13 mouse cellular contexts compared by ENCODE assay signal in the genomic region with DNA sequence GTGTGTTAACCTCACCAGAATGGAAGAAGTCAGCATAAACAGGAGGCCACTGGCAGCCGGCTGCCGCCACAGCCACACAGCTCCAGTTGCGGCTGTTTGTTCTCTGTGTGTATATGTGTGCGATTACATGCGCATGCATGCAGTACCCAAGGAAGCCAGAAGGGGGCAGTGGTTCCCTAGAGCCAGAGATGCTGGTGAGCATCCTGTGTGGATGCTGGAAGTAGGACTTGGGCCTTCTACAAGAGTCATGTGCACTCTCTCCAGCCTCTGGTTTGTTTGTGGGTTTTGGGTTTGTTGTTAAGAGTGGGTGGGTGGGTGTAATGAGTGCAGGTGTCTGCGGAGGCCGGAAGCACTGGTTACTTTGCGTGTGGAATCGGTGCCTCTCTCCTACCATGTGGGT. TPM values are rescaled to one million over a fixed set of nuclear protein-coding genes. Genes with fewer than 3 reads are reported as not detected.
DNase-seq lines count a peak whose midpoint lies in the region; ATAC-seq and TF ChIP-seq lines count a peak whose summit lies in the region.
"Had no signal": no experiment of that assay in that cellular context is flagged by ENCODE, and none has a peak within 500 bp of the region (broad histone marks: within the 10 kb centered on the region; RNA-seq: fewer than 3 reads in every experiment).

No protein-coding gene starts in this region.

- no peaks in the 10 kb centered on the region for H3K9me3 ChIP-seq in kidney, postnatal 0 days (replicated peaks; ENCODE audit: low read length)
- no peaks in the 10 kb centered on the region for H3K9me3 ChIP-seq in stomach, postnatal 0 days (ENCODE audit: control insufficient read depth, low read length)
- H3K9me3 ChIP-seq: heart, embryonic 13.5 days; stomach, embryonic 15.5 days had no signal

- ATAC-seq in kidney, postnatal 0 days (replicated peaks; ENCODE audit: low FRiP score, low read depth) = no peak
- ATAC-seq in stomach, postnatal 0 days (ENCODE audit: low FRiP score, low TSS enrichment) = no peak

- intact Hi-C loops in left cerebral cortex, postnatal 36 days (cut with DNase I) = no loop called here

- no peaks in the 10 kb centered on the region for H3K27me3 ChIP-seq in kidney, postnatal 0 days (ENCODE audit: insufficient read depth, low read length)
- H3K27me3 ChIP-seq in testis, adult 2 months (ENCODE audit: control insufficient read depth, insufficient read depth, low read length) = no peaks in the 10 kb centered on the region
- no peaks in the 10 kb centered on the region for H3K27me3 ChIP-seq in stomach, postnatal 0 days (ENCODE audit: control insufficient read depth, insufficient read depth, low read length)
- H3K27me3 ChIP-seq: heart, embryonic 13.5 days; stomach, embryonic 15.5 days had no signal

- no peak overlapping the region for H3K27ac ChIP-seq in kidney, postnatal 0 days
- H3K27ac ChIP-seq in testis, adult 2 months (ENCODE audit: control insufficient read depth, insufficient read depth, low read depth, low read length) = no peak overlapping the region
- H3K27ac ChIP-seq in stomach, postnatal 0 days (replicated peaks) = no peak overlapping the region
- H3K27ac ChIP-seq: heart, embryonic 13.5 days; stomach, embryonic 15.5 days had no signal

- no peak for DNase-seq in kidney, postnatal 0 days (ENCODE audit: low spot score)
- DNase-seq in kidney, adult 8-10 months = no peak
- DNase-seq in testis, postnatal 10 days (ENCODE audit: low spot score) = no peak
- DNase-seq in R1 (ENCODE audit: low read depth, low spot score) = peak; percentile 86
- DNase-seq in stomach, postnatal 0 days (ENCODE audit: low spot score) = no peak
- DNase-seq in left cerebral cortex, postnatal 36 days (ENCODE audit: low spot score in 2 of 2) = no peak
- DNase-seq: cerebellum, postnatal 25 days had no signal

- WGBS in kidney, postnatal 0 days = 98% methylated on average over 9 of the region's 9 CpGs
- 97% methylated on average over 9 of the region's 9 CpGs for WGBS in stomach, postnatal 0 days

- TF ChIP-seq EP300 in stomach, postnatal 0 days (optimal IDR thresholded peaks at IDR 0.05) = no peak

- peak; percentile 54 for TF ChIP-seq CTCF in kidney, postnatal 0 days (IDR thresholded peaks at IDR 0.05; ENCODE audit: low read depth)
- TF ChIP-seq CTCF in testis, adult 2 months (IDR thresholded peaks at IDR 0.05; ENCODE audit: control insufficient read depth, insufficient read depth, insufficient replicate concordance, low read depth, low read length) = peak; percentile 76; the same call in 1 of the 2 replicates
- TF ChIP-seq CTCF in stomach, postnatal 0 days (IDR thresholded peaks at IDR 0.05; ENCODE audit: low read depth) = peak; percentile 59

- H3K4me2 ChIP-seq in kidney, postnatal 0 days (ENCODE audit: low read length) = no peak overlapping the region
- no peak overlapping the region for H3K4me2 ChIP-seq in stomach, postnatal 0 days (replicated peaks; ENCODE audit: low read depth)
- H3K4me2 ChIP-seq: heart, embryonic 13.5 days; stomach, embryonic 15.5 days had no signal

- H3K9ac ChIP-seq in kidney, postnatal 0 days (ENCODE audit: low read depth, low read length) = no peak overlapping the region
- H3K9ac ChIP-seq in stomach, postnatal 0 days (ENCODE audit: low read length) = no peak overlapping the region
- H3K9ac ChIP-seq: heart, embryonic 13.5 days; stomach, embryonic 15.5 days had no signal

- no peak overlapping the region for H3K4me3 ChIP-seq in kidney, postnatal 0 days (replicated peaks; ENCODE audit: low read depth, low read length)
- no peak overlapping the region for H3K4me3 ChIP-seq in testis, adult 2 months (ENCODE audit: control insufficient read depth, low read depth, low read length)
- no peak overlapping the region for H3K4me3 ChIP-seq in stomach, postnatal 0 days (ENCODE audit: low read depth, low read length)
- H3K4me3 ChIP-seq: heart, embryonic 13.5 days; stomach, embryonic 15.5 days had no signal

- 0 out of 2 replicates have a peak, but pooled peaks cover 2% of the 10 kb centered on the region for H3K4me1 ChIP-seq in kidney, postnatal 0 days (replicated peaks; ENCODE audit: insufficient read depth, low read length)
- peaks cover 7% of the 10 kb centered on the region for H3K4me1 ChIP-seq in testis, adult 2 months (ENCODE audit: control insufficient read depth, insufficient read depth, low read length)
- H3K4me1 ChIP-seq in stomach, postnatal 0 days (replicated peaks; ENCODE audit: control insufficient read depth, insufficient read depth) = 0 out of 2 replicates have a peak, but pooled peaks cover 2% of the 10 kb centered on the region

- peaks cover 8% of the 10 kb centered on the region for H3K36me3 ChIP-seq in kidney, postnatal 0 days (ENCODE audit: insufficient read depth, low read length)
- H3K36me3 ChIP-seq in testis, adult 2 months (ENCODE audit: control insufficient read depth, insufficient read depth, low read length) = peaks cover 4% of the 10 kb centered on the region; the same call in 1 of the 2 replicates
- peaks cover 8% of the 10 kb centered on the region; the same call in 1 of the 2 replicates for H3K36me3 ChIP-seq in stomach, postnatal 0 days (ENCODE audit: control insufficient read depth, insufficient read depth, low read length)

- no peak for TF ChIP-seq POLR2A in testis, adult 2 months (IDR thresholded peaks at IDR 0.05; ENCODE audit: control insufficient read depth, low read depth, low read length)

RNA-seq across cellular contexts. Expression of gene Smg9, which starts 3.4 kb away (rescaled TPM):
- 20.6 and 20.8 TPM in 2 replicates for polyA plus RNA-seq in kidney, postnatal 0 days (2015; fragmentation: Nextera tagmentation; extraction: Ambion mirVana)
- polyA plus RNA-seq in testis, adult 2 months (2012; rRNA removed) = 151 and 171 TPM in 2 replicates
- polyA plus RNA-seq in stomach, postnatal 0 days (2015; fragmentation: Nextera tagmentation; extraction: Ambion mirVana) = 14.1 and 14.4 TPM in 2 replicates
- 10 to 100 TPM; 39.6 to 51.1 TPM for total RNA-seq in left cerebral cortex, postnatal 36 days (2021)

RNA-seq across cellular contexts. Expression of gene Kcnn4, which starts 32.8 kb away (rescaled TPM):
- 8.0 and 9.6 TPM in 2 replicates for polyA plus RNA-seq in kidney, postnatal 0 days (2015; fragmentation: Nextera tagmentation; extraction: Ambion mirVana)
- polyA plus RNA-seq in testis, adult 2 months (2012; rRNA removed) = 2.5 and 3.8 TPM in 2 replicates
- polyA plus RNA-seq in stomach, postnatal 0 days (2015; fragmentation: Nextera tagmentation; extraction: Ambion mirVana) = 15.5 and 17.0 TPM in 2 replicates
- total RNA-seq in left cerebral cortex, postnatal 36 days (2021) = under 1 TPM; 0.42 to 0.77 TPM

RNA-seq across cellular contexts. Expression of gene Irgc1, which starts 49.2 kb away (rescaled TPM):
- polyA plus RNA-seq in kidney, postnatal 0 days (2015; fragmentation: Nextera tagmentation; extraction: Ambion mirVana) = not detected in 2 replicates
- polyA plus RNA-seq in testis, adult 2 months (2012; rRNA removed) = 1,510 and 1,812 TPM in 2 replicates
- polyA plus RNA-seq in stomach, postnatal 0 days (2015; fragmentation: Nextera tagmentation; extraction: Ambion mirVana) = 0.05 and 0.10 TPM in 2 replicates
- under 1 TPM; 0.42 to 0.72 TPM for total RNA-seq in left cerebral cortex, postnatal 36 days (2021)
- total RNA-seq: layer of hippocampus, adult 8-10 months; megakaryocyte-erythroid progenitor cell, adult 5-6 weeks had no signal
- polyA plus RNA-seq: heart, embryonic 13.5 days; limb, embryonic 14.5 days; stomach, embryonic 15.5 days had no signal

RNA-seq across cellular contexts. Expression of gene Lypd5, which starts 53.9 kb away (rescaled TPM):
- not detected in 2 replicates for polyA plus RNA-seq in kidney, postnatal 0 days (2015; fragmentation: Nextera tagmentation; extraction: Ambion mirVana)
- 1.7 and 2.3 TPM in 2 replicates for polyA plus RNA-seq in testis, adult 2 months (2012; rRNA removed)
- 196 and 201 TPM in 2 replicates for polyA plus RNA-seq in stomach, postnatal 0 days (2015; fragmentation: Nextera tagmentation; extraction: Ambion mirVana)
- not detected for total RNA-seq in left cerebral cortex, postnatal 36 days (2021)
- total RNA-seq: layer of hippocampus, adult 8-10 months; megakaryocyte-erythroid progenitor cell, adult 5-6 weeks had no signal
- polyA plus RNA-seq: heart, embryonic 13.5 days had no signal

RNA-seq across cellular contexts. Expression of gene Plaur, which starts 59.4 kb away (rescaled TPM):
- polyA plus RNA-seq in kidney, postnatal 0 days (2015; fragmentation: Nextera tagmentation; extraction: Ambion mirVana) = 11.5 and 15.9 TPM in 2 replicates
- polyA plus RNA-seq in testis, adult 2 months (2012; rRNA removed) = 0.38 TPM in 1 of 2 replicates, not detected in the other
- 26.8 and 28.8 TPM in 2 replicates for polyA plus RNA-seq in stomach, postnatal 0 days (2015; fragmentation: Nextera tagmentation; extraction: Ambion mirVana)
- 1 to 10 TPM in 1 of 2 experiments, under 1 TPM in 1; 0.91 to 1.7 TPM for total RNA-seq in left cerebral cortex, postnatal 36 days (2021)

Comparison
In these comparisons a context has a peak if more than half of its experiments do, and no peak if none do; other contexts are left out.
1. RNA of gene Irgc1, which starts 49.2 kb away (polyA plus RNA-seq): 1,510 to 1,812 TPM in testis, adult 2 months; 0.05 to 0.10 TPM in stomach, postnatal 0 days and not detected in kidney, postnatal 0 days; every median in the first group is over 1,000 times any median in the second.
2. Peak in every context shown above with its lines, with median percentiles within 50 percentile points of each other: CTCF ChIP-seq.